Mouse (Mus musculus) lung, embryonic 14.5 days (tissue): ENCODE measurements around the gene Artn. TPM values are rescaled to one million over a fixed set of nuclear protein-coding genes. Genes with fewer than 3 reads are reported as not detected.
A peak's percentile ranks its signal among the peaks of the same experiment; 100 is the strongest.

ENCODE experiments used
- ATAC-seq: fragments of 200-750 bp; cut with Nextera tagmentation; 2 replicates; pipeline ENCODE4 v1.8.0; 2017; ENCODE audit warnings: mild to moderate bottlenecking, moderate TSS enrichment, moderate library complexity; ENCODE audit not compliant: insufficient read depth
- DNase-seq: peaks from one replicate; pipeline ENCODE4 v3.0.0-alpha.2; 2015
- H3K27ac ChIP-seq: fragments of 300-500 bp; sonication (generic); 2 replicates; pipeline ENCODE4 v1.5.1; 2014; ENCODE audit warnings: low read depth, mild to moderate bottlenecking, moderate library complexity
- H3K27me3 ChIP-seq: fragments of 300-500 bp; sonication (generic); 2 replicates; pipeline ENCODE4 v1.6.1; 2014; ENCODE audit warnings: low read length, control low read depth; ENCODE audit not compliant: insufficient read depth
- H3K36me3 ChIP-seq: fragments of 300-500 bp; sonication (generic); 2 replicates; pipeline ENCODE4 v1.6.1; 2014; ENCODE audit warnings: control low read depth; ENCODE audit not compliant: insufficient read depth
- H3K4me1 ChIP-seq: fragments of 300-500 bp; sonication (generic); 2 replicates; pipeline ENCODE4 v1.6.1; 2014; ENCODE audit warnings: antibody characterized with exemption, control low read depth; ENCODE audit not compliant: insufficient read depth
- H3K4me2 ChIP-seq: fragments of 300-500 bp; sonication (generic); 2 replicates; pipeline ENCODE4 v1.6.1; 2014; ENCODE audit warnings: mild to moderate bottlenecking
- H3K4me3 ChIP-seq: fragments of 300-500 bp; sonication (generic); 2 replicates; pipeline ENCODE4 v1.5.1; 2014; ENCODE audit warnings: low read depth, low read length
- H3K9ac ChIP-seq: fragments of 300-500 bp; sonication (generic); 2 replicates; pipeline ENCODE4 v1.6.1; 2014
- H3K9me3 ChIP-seq: fragments of 300-500 bp; sonication (generic); 2 replicates; pipeline ENCODE4 v1.6.1; 2016; ENCODE audit warnings: low read depth, low read length, control low read depth
- CTCF ChIP-seq: IDR thresholded peaks from 2 replicates; pipeline ENCODE4 v1.5.1; 2016; ENCODE audit warnings: antibody characterized with exemption, low read depth
- WGBS: fragments of 180-500 bp; shearing (Covaris S2); extraction: QIAGEN DNeasy Blood & Tissue Kit; methylation state at CpG from one replicate; pipeline ENCODE4 v1.1.7; 2014; 5-methylcytosine and 5-hydroxymethylcytosine counted together
- polyA plus RNA-seq: library from polyadenylated mRNA; unstranded; fragments of >200 nt; fragmentation: Nextera tagmentation; extraction: Ambion mirVana; gene quantifications from 2 replicates; pipeline ENCODE4 v1.2.1, GENCODE M21; 2014

The Artn gene
- polyA plus RNA-seq, 1 experiment from 2014 or later: 3.3 TPM

- 81% methylated on average over 5 of the region's 5 CpGs for WGBS
- H3K4me1 ChIP-seq: peaks cover 9% of the 10 kb centered on the region; the same call in 1 of the 2 replicates
- TF ChIP-seq CTCF: no peak
- no peak overlapping the region for H3K4me2 ChIP-seq
- H3K4me3 ChIP-seq: no peak overlapping the region
- H3K9me3 ChIP-seq: no peaks in the 10 kb centered on the region
- no peaks in the 10 kb centered on the region for H3K36me3 ChIP-seq
- ATAC-seq (no peak), DNase-seq (no peak)
- H3K27me3 ChIP-seq: no peaks in the 10 kb centered on the region
- no peak overlapping the region; the same call in 1 of the 2 replicates for H3K27ac ChIP-seq
- H3K9ac ChIP-seq: no peak overlapping the region
Measured at GRCm38 (mm10) chr4:117918762-117919161, 10.8 kb downstream of the Artn start.

GRCm38 (mm10) chr4:117918261-117918660 lies 11.3 kb downstream of the Artn start:
- H3K9me3 ChIP-seq: no peaks in the 10 kb centered on the region
- WGBS: 49% methylated on average over 3 of the region's 3 CpGs
- no peak overlapping the region for H3K9ac ChIP-seq
- H3K4me3 ChIP-seq: no peak overlapping the region
- no peaks in the 10 kb centered on the region for H3K27me3 ChIP-seq
- no peaks in the 10 kb centered on the region for H3K36me3 ChIP-seq
- no peak for TF ChIP-seq CTCF
- ATAC-seq (no peak), DNase-seq (peak; percentile 75)
- H3K27ac ChIP-seq: peak overlapping the region; percentile 14; the same call in 1 of the 2 replicates
- H3K4me1 ChIP-seq: peaks cover 14% of the 10 kb centered on the region
- H3K4me2 ChIP-seq: no peak overlapping the region

- H3K36me3 ChIP-seq: no peaks in the 10 kb centered on the region
- no peak for TF ChIP-seq CTCF
- H3K4me3 ChIP-seq: no peak overlapping the region
- H3K9ac ChIP-seq: no peak overlapping the region
- no peaks in the 10 kb centered on the region for H3K27me3 ChIP-seq
- no peak overlapping the region for H3K4me2 ChIP-seq
- WGBS: 86% methylated on average over 4 of the region's 4 CpGs
- H3K4me1 ChIP-seq: peaks cover 18% of the 10 kb centered on the region
- ATAC-seq (no peak), DNase-seq (no peak)
- no peaks in the 10 kb centered on the region for H3K9me3 ChIP-seq
- peak overlapping the region; percentile 9; the same call in 1 of the 2 replicates for H3K27ac ChIP-seq
Measured at GRCm38 (mm10) chr4:117917847-117918246, 11.7 kb downstream of the Artn start.

- H3K4me2 ChIP-seq: no peak overlapping the region
- DNase-seq (no peak), ATAC-seq (no peak)
- peaks cover 19% of the 10 kb centered on the region for H3K4me1 ChIP-seq
- H3K27me3 ChIP-seq: no peaks in the 10 kb centered on the region
- WGBS: 86% methylated on average over 4 of the region's 4 CpGs
- no peak overlapping the region for H3K27ac ChIP-seq
- H3K4me3 ChIP-seq: no peak overlapping the region
- H3K36me3 ChIP-seq: no peaks in the 10 kb centered on the region; the same call in 1 of the 2 replicates
- no peak overlapping the region for H3K9ac ChIP-seq
- no peak for TF ChIP-seq CTCF
- no peaks in the 10 kb centered on the region for H3K9me3 ChIP-seq
Measured at GRCm38 (mm10) chr4:117917402-117917801, 12.2 kb downstream of the Artn start.

- no peaks in the 10 kb centered on the region for H3K27me3 ChIP-seq
- no peaks in the 10 kb centered on the region for H3K9me3 ChIP-seq
- peaks cover 10% of the 10 kb centered on the region for H3K36me3 ChIP-seq
- H3K4me3 ChIP-seq: peak overlapping the region; percentile 81; the same call in 1 of the 2 replicates
- no peak overlapping the region for H3K9ac ChIP-seq
- peak overlapping the region; percentile 99 for H3K4me2 ChIP-seq
- ATAC-seq (no peak), DNase-seq (no peak)
- H3K4me1 ChIP-seq: peaks cover 19% of the 10 kb centered on the region
- 63% methylated on average over 5 of the region's 5 CpGs for WGBS
- no peak overlapping the region for H3K27ac ChIP-seq
- no peak for TF ChIP-seq CTCF
Measured at GRCm38 (mm10) chr4:117916386-117916785, 13.2 kb downstream of the Artn start.

- peak overlapping the region; percentile 89; the same call in 1 of the 2 replicates for H3K27ac ChIP-seq
- no peak for TF ChIP-seq CTCF
- ATAC-seq: no peak
- peaks cover 17% of the 10 kb centered on the region for H3K36me3 ChIP-seq
- no peak for DNase-seq
- H3K4me3 ChIP-seq: peak overlapping the region; percentile 81
- H3K4me1 ChIP-seq: peaks cover 19% of the 10 kb centered on the region
- peak overlapping the region; percentile 99 for H3K4me2 ChIP-seq
- H3K27me3 ChIP-seq: no peaks in the 10 kb centered on the region
- 3% methylated on average over 19 of the region's 19 CpGs for WGBS
- H3K9ac ChIP-seq: peak overlapping the region; percentile 75
- H3K9me3 ChIP-seq: no peaks in the 10 kb centered on the region
Measured at GRCm38 (mm10) chr4:117915489-117916105, 14.0 kb downstream of the Artn start.

GRCm38 (mm10) chr4:117914591-117915442 lies 14.7 kb downstream of the Artn start, which contains the start of gene Ipo13:
Gene Ipo13 (minus strand): TSS chr4:117914999.
- H3K9me3 ChIP-seq: no peaks in the 10 kb centered on the region
- peak within 1 kb of the TSS; percentile 99 for H3K4me2 ChIP-seq
- H3K36me3 ChIP-seq: peaks cover 22% of the 10 kb centered on the region
- H3K27me3 ChIP-seq: no peaks in the 10 kb centered on the region
- ATAC-seq (peak; percentile 95), DNase-seq (peak; percentile 97)
- under 1% methylated on average over 61 of the region's 61 CpGs for WGBS
- H3K27ac ChIP-seq: peak within 1 kb of the TSS; percentile 89
- peak within 1 kb of the TSS; percentile 81 for H3K4me3 ChIP-seq
- peak within 1 kb of the TSS; percentile 75 for H3K9ac ChIP-seq
- peaks cover 19% of the 10 kb centered on the region for H3K4me1 ChIP-seq
- peak; percentile 58 for TF ChIP-seq CTCF
